Mouse (Mus musculus) cerebellum, postnatal 14 days (tissue): ENCODE data around the gene Vmn2r71.

ENCODE experiments used
- DNase-seq, 2 experiments: peaks; one replicate each; pipeline ENCODE4 v3.0.0; 2021; ENCODE audit warnings: mixed read lengths in 2 of 2

Vmn2r71 gene

GRCm38 (mm10) chr7:85562787-85563186, at the start of gene Vmn2r71:
TSS of gene Vmn2r71 (plus strand) at chr7:85563087.
- no peak for DNase-seq

GRCm38 (mm10) chr7:85542108-85542507, 20.8 kb upstream of the Vmn2r71 start:
- no peak for DNase-seq

- no peak for DNase-seq
Measured at GRCm38 (mm10) chr7:85543118-85543517, 19.8 kb upstream of the Vmn2r71 start.

GRCm38 (mm10) chr7:85569092-85569491, 6.2 kb downstream of the Vmn2r71 start, which contains the start of gene Vmn2r70:
TSS of gene Vmn2r70 (minus strand) at chr7:85569192.
- no peak for DNase-seq
